Mouse (Mus musculus) limb, embryonic 14.5 days (tissue): ENCODE data around the gene Alg12. TPM values are rescaled to one million over a fixed set of nuclear protein-coding genes. Genes with fewer than 3 reads are reported as not detected.

Experiments used
- ATAC-seq: fragments of 200-750 bp; cut with Nextera tagmentation; 2 replicates; pipeline ENCODE4 v1.8.0; 2017; ENCODE audit warnings: low read depth, moderate number of reproducible peaks, moderate TSS enrichment; ENCODE audit not compliant: low FRiP score
- DNase-seq: peaks from one replicate; pipeline ENCODE4 v3.0.0-alpha.2; 2015; ENCODE audit warnings: low spot score
- H3K27ac ChIP-seq: fragments of 300-500 bp; sonication (generic); replicated peaks from 2 replicates; pipeline ENCODE4 v1.5.1; 2014; ENCODE audit warnings: low read depth, mild to moderate bottlenecking, low read length, moderate library complexity, mixed read lengths
- H3K27me3 ChIP-seq: fragments of 300-500 bp; sonication (generic); 2 replicates; pipeline ENCODE4 v1.6.1; 2014; ENCODE audit warnings: low read length, mixed read lengths; ENCODE audit not compliant: control insufficient read depth, insufficient read depth
- H3K36me3 ChIP-seq: fragments of 300-500 bp; sonication (generic); 2 replicates; pipeline ENCODE4 v1.6.1; 2014; ENCODE audit warnings: mild to moderate bottlenecking, low read length, moderate library complexity, mixed read lengths; ENCODE audit not compliant: control insufficient read depth, insufficient read depth
- H3K4me1 ChIP-seq: fragments of 300-500 bp; sonication (generic); 2 replicates; pipeline ENCODE4 v1.6.1; 2014; ENCODE audit warnings: antibody characterized with exemption, low read length, mixed read lengths; ENCODE audit not compliant: control insufficient read depth, insufficient read depth
- H3K4me2 ChIP-seq: fragments of 300-500 bp; sonication (generic); replicated peaks from 2 replicates; pipeline ENCODE4 v1.6.1; 2014; ENCODE audit warnings: low read depth, mild to moderate bottlenecking, low read length, moderate library complexity; ENCODE audit not compliant: severe bottlenecking
- H3K4me3 ChIP-seq: fragments of 300-500 bp; sonication (generic); replicated peaks from 2 replicates; pipeline ENCODE4 v1.5.1; 2014; ENCODE audit warnings: low read length
- H3K9ac ChIP-seq: fragments of 300-500 bp; sonication (generic); 2 replicates; pipeline ENCODE4 v1.6.1; 2014; ENCODE audit warnings: mild to moderate bottlenecking, low read depth, low read length, moderate library complexity; ENCODE audit not compliant: severe bottlenecking
- H3K9me3 ChIP-seq: fragments of 300-500 bp; sonication (generic); 2 replicates; pipeline ENCODE4 v1.6.1; 2016; ENCODE audit warnings: low read length; ENCODE audit not compliant: control insufficient read depth
- POLR2A ChIP-seq: fragments of 200-500 bp; IDR thresholded peaks from 2 replicates; pipeline ENCODE4 v1.8.0; 2012; ENCODE audit warnings: inconsistent platforms, mild to moderate bottlenecking, moderate library complexity, borderline replicate concordance; ENCODE audit not compliant: insufficient read depth, insufficient read length; ENCODE audit errors: extremely low read depth
- WGBS: fragments of 180-500 bp; shearing (Covaris S2); extraction: QIAGEN DNeasy Blood & Tissue Kit; methylation state at CpG from one replicate; pipeline ENCODE4 v1.1.7; 2014; 5-methylcytosine and 5-hydroxymethylcytosine counted together
- polyA plus RNA-seq, 2 experiments: library from polyadenylated mRNA; depleted of rRNA in 1 of 2; stranded (reverse) in 1 of 2; unstranded in 1 of 2; fragments of >200 nt; fragmentation: Nextera tagmentation in 1 of 2; extraction: Ambion mirVana in 1 of 2; gene quantifications; 2 replicates each; pipeline versions ENCODE4 v1.2.1 to v1.2.3; 2012 to 2014

Gene Alg12
- polyA plus RNA-seq, 2 experiments: 12.1 to 17.9 TPM

DNA sequence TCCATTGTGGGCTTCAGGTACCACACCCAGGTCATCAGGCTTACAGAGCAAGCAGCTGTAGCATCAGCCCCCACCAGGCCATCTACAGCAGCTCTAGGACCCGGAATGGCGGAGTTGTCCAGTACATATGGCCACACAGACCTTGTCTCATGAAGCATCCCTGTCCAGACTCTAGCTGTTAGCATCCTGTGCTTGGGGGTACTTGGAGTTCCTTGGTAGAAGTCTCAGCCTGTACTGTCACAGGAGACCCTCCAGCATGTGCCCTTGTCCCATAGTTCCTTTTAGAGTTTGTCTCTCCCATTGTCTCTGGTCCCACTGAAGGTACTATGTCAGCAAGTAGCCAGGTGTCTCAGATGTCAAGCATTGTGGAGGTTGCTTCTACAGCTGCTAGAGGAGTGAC lies 30.5 kb upstream of the Alg12 start:
- H3K9ac ChIP-seq: no peak overlapping the region
- H3K27ac ChIP-seq: no peak overlapping the region
- no peaks in the 10 kb centered on the region for H3K27me3 ChIP-seq
- ATAC-seq (no peak), DNase-seq (no peak)
- peaks cover 4% of the 10 kb centered on the region for H3K4me1 ChIP-seq
- H3K4me2 ChIP-seq: no peak overlapping the region
- H3K9me3 ChIP-seq: no peaks in the 10 kb centered on the region
- H3K36me3 ChIP-seq: no peaks in the 10 kb centered on the region
- no peak for TF ChIP-seq POLR2A
- no peak overlapping the region for H3K4me3 ChIP-seq
- WGBS: 86% methylated on average over 2 of the region's 2 CpGs

DNA sequence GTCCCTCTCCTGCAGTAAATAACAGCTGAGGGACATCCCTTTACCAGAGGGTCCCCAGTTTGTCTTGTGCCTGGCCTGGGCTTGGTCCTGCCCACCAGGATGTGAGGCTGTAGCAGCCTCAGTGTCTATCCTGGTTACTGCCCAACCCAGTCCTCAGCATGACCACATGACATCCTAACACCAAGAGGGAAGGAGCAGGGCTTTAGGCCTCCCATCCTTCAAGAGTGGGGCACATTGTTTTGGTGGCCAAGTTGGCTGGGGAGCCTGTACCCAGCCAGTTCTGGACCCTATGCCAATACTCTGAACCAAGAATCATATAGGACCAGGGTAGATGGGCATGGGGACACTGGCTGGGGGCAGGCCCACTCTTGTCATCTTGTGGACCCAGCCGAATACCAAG lies 29.5 kb upstream of the Alg12 start:
- H3K9ac ChIP-seq: no peak overlapping the region
- 88% methylated on average over 1 of the region's 1 CpGs for WGBS
- ATAC-seq: no peak

DNA sequence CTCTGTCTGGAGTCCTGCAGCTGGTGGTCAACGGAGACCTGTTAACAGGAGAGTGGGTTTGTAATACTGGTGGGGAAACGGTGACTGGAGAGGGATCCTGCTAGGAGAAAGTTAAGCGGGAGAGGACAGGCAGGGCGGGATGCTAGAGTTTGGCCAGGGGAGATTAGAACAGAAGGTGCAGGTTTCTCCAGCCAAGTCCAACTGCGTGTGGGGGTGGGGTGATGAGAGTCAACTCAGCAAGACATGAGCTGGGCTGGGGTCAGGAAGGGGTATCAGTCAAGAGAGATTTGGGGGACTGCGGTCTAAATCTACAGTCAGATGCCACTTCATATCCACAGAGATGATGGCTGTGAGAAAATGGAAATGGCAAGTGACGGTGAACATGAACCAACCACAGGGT lies 25.8 kb upstream of the Alg12 start:
- Histone ChIP-seq H3K9ac (no peak overlapping the region), H3K4me3 (no peak overlapping the region), H3K9me3 (no peaks in the 10 kb centered on the region), H3K4me2 (no peak overlapping the region), H3K27ac (no peak overlapping the region), H3K27me3 (no peaks in the 10 kb centered on the region), H3K4me1 (peaks cover 7% of the 10 kb centered on the region), H3K36me3 (no peaks in the 10 kb centered on the region)
- ATAC-seq (no peak), DNase-seq (no peak)
- 87% methylated on average over 7 of the region's 7 CpGs for WGBS
- TF ChIP-seq POLR2A: no peak

More for the DNA sequence above, 29.5 kb upstream of the Alg12 start:
- DNase-seq: no peak
- Histone ChIP-seq H3K4me1 (no peaks in the 10 kb centered on the region), H3K27me3 (no peaks in the 10 kb centered on the region), H3K4me2 (no peak overlapping the region), H3K4me3 (no peak overlapping the region), H3K9me3 (no peaks in the 10 kb centered on the region), H3K27ac (no peak overlapping the region), H3K36me3 (no peaks in the 10 kb centered on the region)
- TF ChIP-seq POLR2A: no peak

DNA sequence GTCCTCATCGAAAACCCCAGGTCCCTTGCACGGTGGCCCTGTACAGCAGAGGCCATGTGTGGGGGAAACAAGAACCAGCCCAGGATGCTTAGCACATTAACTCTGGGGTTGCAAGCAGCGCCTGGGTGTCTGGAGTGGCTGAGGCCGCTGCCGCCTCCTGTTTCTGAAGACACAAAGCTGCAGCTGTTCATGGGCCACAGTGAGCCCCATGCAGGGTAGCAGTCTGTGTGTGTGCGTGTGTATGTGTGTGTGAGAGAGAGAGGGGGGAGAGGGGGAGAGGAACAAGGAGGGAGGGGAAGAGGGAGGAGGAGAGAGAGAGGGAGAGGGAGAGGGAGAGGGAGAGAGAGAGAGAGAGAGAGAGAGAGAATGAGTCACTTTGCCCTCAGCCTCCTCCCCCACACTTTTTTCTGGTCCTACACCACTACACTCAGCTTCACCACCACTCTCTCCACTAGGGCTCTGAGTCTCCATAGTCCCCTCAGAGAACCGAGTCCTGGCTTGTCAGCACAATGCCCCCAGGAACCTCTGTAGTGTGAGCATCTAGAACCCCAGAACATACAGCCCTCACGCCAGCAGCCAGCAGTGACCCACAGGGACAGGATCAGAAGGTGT lies 24.5 kb upstream of the Alg12 start:
- Histone ChIP-seq H3K4me3 (no peak overlapping the region), H3K27ac (peak overlapping the region; percentile 48; the same call in 1 of the 2 replicates), H3K4me1 (peaks cover 21% of the 10 kb centered on the region), H3K9me3 (no peaks in the 10 kb centered on the region), H3K9ac (no peak overlapping the region), H3K36me3 (no peaks in the 10 kb centered on the region), H3K27me3 (no peaks in the 10 kb centered on the region), H3K4me2 (no peak overlapping the region)
- peak; percentile 57 for DNase-seq
- 22% methylated on average over 8 of the region's 8 CpGs for WGBS
- no peak for TF ChIP-seq POLR2A
- ATAC-seq: peak; percentile 78; the same call in 1 of the 2 replicates

DNA sequence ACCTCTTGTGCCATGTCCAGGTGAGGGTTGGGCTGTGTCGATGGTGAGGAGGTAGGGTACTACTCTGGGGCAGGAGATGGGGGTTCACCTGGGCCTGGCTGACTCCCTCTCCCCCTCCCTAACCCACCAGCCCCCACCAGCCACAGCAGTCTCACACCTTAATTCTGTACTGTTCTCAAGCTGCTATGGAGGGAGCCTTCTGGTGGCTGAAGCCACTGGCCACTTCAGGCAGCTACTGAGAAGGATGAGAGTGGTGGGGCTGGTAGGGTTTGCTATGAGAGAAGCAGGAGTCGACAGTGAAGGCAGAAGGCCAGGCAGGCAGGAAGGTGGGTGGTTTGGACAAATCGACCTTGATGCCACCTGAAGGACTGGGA lies 23.2 kb upstream of the Alg12 start:
- WGBS: 77% methylated on average over 3 of the region's 3 CpGs
- TF ChIP-seq POLR2A: no peak
- Histone ChIP-seq H3K4me2 (no peak overlapping the region), H3K27me3 (no peaks in the 10 kb centered on the region), H3K4me1 (peaks cover 30% of the 10 kb centered on the region), H3K36me3 (no peaks in the 10 kb centered on the region), H3K27ac (no peak overlapping the region), H3K9ac (no peak overlapping the region), H3K9me3 (no peaks in the 10 kb centered on the region), H3K4me3 (no peak overlapping the region)
- DNase-seq (no peak), ATAC-seq (no peak)
